Mouse (Mus musculus) kidney, postnatal 0 days (tissue): ENCODE results near the gene Tmem109. TPM values are rescaled to one million over a fixed set of nuclear protein-coding genes. Genes with fewer than 3 reads are reported as not detected.

Experiments
- ATAC-seq: fragments of 200-750 bp; cut with Nextera tagmentation; replicated peaks from 2 replicates; pipeline ENCODE4 v1.8.0; 2017; ENCODE audit warnings: low read depth, moderate number of reproducible peaks, moderate TSS enrichment, moderate library complexity; ENCODE audit not compliant: low FRiP score
- DNase-seq: peaks from one replicate; pipeline ENCODE4 v3.0.0-alpha.2; 2016; ENCODE audit warnings: low spot score
- H3K27ac ChIP-seq: fragments of 300-500 bp; sonication (generic); 2 replicates; pipeline ENCODE4 v1.5.1; 2014; ENCODE audit warnings: mild to moderate bottlenecking
- H3K27me3 ChIP-seq: fragments of 300-500 bp; sonication (generic); 2 replicates; pipeline ENCODE4 v1.6.1; 2014; ENCODE audit warnings: low read length, mixed read lengths; ENCODE audit not compliant: insufficient read depth
- H3K36me3 ChIP-seq: fragments of 300-500 bp; sonication (generic); 2 replicates; pipeline ENCODE4 v1.6.1; 2014; ENCODE audit warnings: low read length, mixed read lengths; ENCODE audit not compliant: insufficient read depth
- H3K4me1 ChIP-seq: fragments of 300-500 bp; sonication (generic); replicated peaks from 2 replicates; pipeline ENCODE4 v1.6.1; 2014; ENCODE audit warnings: antibody characterized with exemption, low read length, mixed read lengths; ENCODE audit not compliant: insufficient read depth
- H3K4me2 ChIP-seq: fragments of 300-500 bp; sonication (generic); 2 replicates; pipeline ENCODE4 v1.6.1; 2014; ENCODE audit warnings: mild to moderate bottlenecking, low read length, moderate library complexity, mixed read lengths
- H3K4me3 ChIP-seq: fragments of 300-500 bp; sonication (generic); replicated peaks from 2 replicates; pipeline ENCODE4 v1.5.1; 2014; ENCODE audit warnings: low read depth, low read length
- H3K9ac ChIP-seq: fragments of 300-500 bp; sonication (generic); 2 replicates; pipeline ENCODE4 v1.6.1; 2014; ENCODE audit warnings: low read depth, low read length
- H3K9me3 ChIP-seq: fragments of 300-500 bp; sonication (generic); replicated peaks from 2 replicates; pipeline ENCODE4 v1.6.1; 2016; ENCODE audit warnings: low read length, inconsistent platforms, mixed read lengths
- CTCF ChIP-seq: IDR thresholded peaks from 2 replicates; pipeline ENCODE4 v1.5.1; 2016; ENCODE audit warnings: antibody characterized with exemption, low read depth, mild to moderate bottlenecking, moderate library complexity
- WGBS: fragments of 180-500 bp; shearing (Covaris S2); extraction: QIAGEN DNeasy Blood & Tissue Kit; methylation state at CpG from one replicate; pipeline ENCODE4 v1.1.7; 2014; 5-methylcytosine and 5-hydroxymethylcytosine counted together
- polyA plus RNA-seq: library from polyadenylated mRNA; unstranded; fragments of >200 nt; fragmentation: Nextera tagmentation; extraction: Ambion mirVana; gene quantifications from 2 replicates; pipeline ENCODE4 v1.2.1, GENCODE M21; 2015

Tmem109 gene
- polyA plus RNA-seq, 1 experiment from 2014 or later, result 87.0 TPM

- DNase-seq (no peak), ATAC-seq (no peak)
- no peak for TF ChIP-seq CTCF
- no peak overlapping the region for H3K27ac ChIP-seq
- H3K4me1 ChIP-seq, result peaks cover 20% of the 10 kb centered on the region; the same call in 1 of the 2 replicates
- H3K4me2 ChIP-seq, result no peak overlapping the region
- H3K36me3 ChIP-seq, result peaks cover 12% of the 10 kb centered on the region
- H3K9ac ChIP-seq, result no peak overlapping the region
- no peak overlapping the region for H3K4me3 ChIP-seq
- WGBS, result 81% methylated on average over 7 of the region's 7 CpGs
- no peaks in the 10 kb centered on the region for H3K9me3 ChIP-seq
- H3K27me3 ChIP-seq, result no peaks in the 10 kb centered on the region
These were observed 3.5 kb downstream of the Tmem109 start for GRCm38 (mm10) chr19:10878201-10878837.

DNA sequence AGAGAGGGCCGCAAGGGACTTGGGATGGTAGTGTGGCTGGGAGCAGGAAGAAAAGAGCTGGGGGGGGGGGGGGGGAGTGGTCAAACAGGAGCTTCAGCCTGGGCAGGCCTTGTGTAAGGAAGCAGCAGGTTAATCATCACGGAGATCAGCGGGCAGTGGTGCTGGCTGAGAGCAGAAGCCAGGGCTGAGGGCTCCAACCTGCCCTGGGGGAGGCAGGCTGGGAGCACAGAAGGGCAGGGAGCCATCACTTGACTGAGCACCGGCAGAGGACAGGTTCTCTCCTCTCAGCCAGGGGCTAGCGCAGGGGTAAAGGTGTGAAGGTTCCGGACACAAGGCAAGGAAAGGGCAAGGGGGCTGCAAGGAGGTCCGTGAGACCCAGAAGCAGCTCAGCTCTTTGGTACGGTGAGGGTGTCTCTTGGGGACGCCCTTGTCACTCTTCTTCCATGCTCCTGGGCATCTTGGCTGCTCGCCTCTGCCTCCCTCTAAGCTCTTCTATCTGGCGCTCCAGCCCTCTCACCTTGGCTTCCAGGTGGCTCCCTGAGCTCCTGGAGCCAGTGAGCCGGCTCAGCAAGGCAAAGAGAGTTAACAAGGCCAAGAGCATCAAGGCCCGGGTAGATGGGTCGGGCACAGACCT, 10.4 kb downstream of the Tmem109 start:
- ATAC-seq, result peak; percentile 30; the same call in 1 of the 2 replicates
- no peak overlapping the region for H3K4me2 ChIP-seq
- no peak overlapping the region for H3K4me3 ChIP-seq
- H3K27me3 ChIP-seq, result no peaks in the 10 kb centered on the region
- no peak for TF ChIP-seq CTCF
- H3K9ac ChIP-seq, result no peak overlapping the region
- peak overlapping the region; percentile 54; the same call in 1 of the 2 replicates for H3K27ac ChIP-seq
- H3K9me3 ChIP-seq, result no peaks in the 10 kb centered on the region
- peaks cover 30% of the 10 kb centered on the region for H3K36me3 ChIP-seq
- no peak for DNase-seq
- H3K4me1 ChIP-seq, result peaks cover 14% of the 10 kb centered on the region
- 70% methylated on average over 14 of the region's 14 CpGs for WGBS

DNA sequence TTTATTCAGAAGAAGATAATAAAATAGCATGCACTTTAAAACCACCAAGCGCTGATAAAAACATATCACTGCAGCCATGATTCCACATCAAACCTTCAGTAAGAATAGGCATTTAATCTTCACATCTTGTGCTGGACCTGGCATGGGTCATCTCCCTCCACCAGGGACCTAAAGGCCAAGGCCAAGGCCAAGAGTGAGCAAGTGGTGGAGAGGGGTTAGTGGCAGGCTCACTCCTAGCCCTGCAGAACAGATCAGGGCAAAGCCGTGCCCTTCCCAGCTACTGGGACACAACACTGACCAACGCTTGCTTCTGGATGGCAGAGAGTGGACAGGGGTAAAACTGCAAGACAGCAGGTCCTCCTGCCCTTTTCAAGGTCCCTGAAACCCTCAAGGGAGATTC, 11.1 kb downstream of the Tmem109 start:
- Histone ChIP-seq H3K4me2 (no peak overlapping the region), H3K4me1 (peaks cover 14% of the 10 kb centered on the region), H3K27ac (no peak overlapping the region), H3K36me3 (peaks cover 34% of the 10 kb centered on the region), H3K27me3 (no peaks in the 10 kb centered on the region), H3K9ac (no peak overlapping the region), H3K4me3 (no peak overlapping the region), H3K9me3 (no peaks in the 10 kb centered on the region)
- ATAC-seq (no peak), DNase-seq (no peak)
- TF ChIP-seq CTCF, result no peak
- WGBS, result 78% methylated on average over 3 of the region's 3 CpGs

DNA sequence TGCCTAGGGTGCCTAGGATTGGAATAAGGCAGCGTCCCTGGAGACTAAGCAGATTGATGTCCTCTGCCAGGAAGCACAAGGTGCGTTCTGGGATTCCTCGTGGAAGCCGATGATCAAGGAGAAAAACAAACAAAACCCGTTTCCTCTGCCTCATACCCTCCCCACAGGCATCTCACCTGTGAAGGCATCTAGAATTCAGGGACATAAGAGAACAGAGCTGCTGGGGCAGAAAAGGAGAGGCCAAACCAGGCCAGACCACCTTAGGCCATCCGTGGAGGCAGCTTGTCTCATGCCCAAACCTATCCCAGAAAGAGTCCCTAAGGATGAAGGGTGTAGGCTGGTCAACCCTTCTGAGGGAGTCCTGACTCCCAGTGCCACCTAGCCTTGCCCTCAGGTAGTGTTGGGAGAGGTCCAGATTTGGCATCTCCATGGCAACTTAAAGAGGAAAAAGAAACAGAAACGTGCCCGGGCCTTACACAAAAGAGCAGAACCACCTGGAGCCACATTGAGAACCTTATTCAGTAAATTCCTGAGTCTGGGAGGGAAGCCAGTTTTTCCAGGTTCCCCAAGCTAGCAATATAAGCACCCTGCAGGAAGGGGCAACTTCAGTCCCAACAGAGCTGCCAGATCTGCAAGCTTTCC, 11.8 kb downstream of the Tmem109 start, which contains the start of gene Tmem132a:
Gene Tmem132a, minus strand, starts transcription at position 55 of the 642 bp plus-strand sequence.
- H3K27me3 ChIP-seq, result no peaks in the 10 kb centered on the region
- no peak; the same call in 1 of the 2 replicates for ATAC-seq
- H3K36me3 ChIP-seq, result peaks cover 41% of the 10 kb centered on the region
- peak within 1 kb of the TSS; percentile 74; the same call in 1 of the 2 replicates for H3K27ac ChIP-seq
- WGBS, result 4% methylated on average over 8 of the region's 8 CpGs
- no peak; the same call in 1 of the 2 replicates for TF ChIP-seq CTCF
- peak within 1 kb of the TSS; percentile 77 for H3K4me2 ChIP-seq
- peaks cover 14% of the 10 kb centered on the region for H3K4me1 ChIP-seq
- no peaks in the 10 kb centered on the region for H3K9me3 ChIP-seq
- H3K4me3 ChIP-seq, result peak within 1 kb of the TSS; percentile 68
- DNase-seq, result peak; percentile 5
- H3K9ac ChIP-seq, result peak within 1 kb of the TSS; percentile 74

DNA sequence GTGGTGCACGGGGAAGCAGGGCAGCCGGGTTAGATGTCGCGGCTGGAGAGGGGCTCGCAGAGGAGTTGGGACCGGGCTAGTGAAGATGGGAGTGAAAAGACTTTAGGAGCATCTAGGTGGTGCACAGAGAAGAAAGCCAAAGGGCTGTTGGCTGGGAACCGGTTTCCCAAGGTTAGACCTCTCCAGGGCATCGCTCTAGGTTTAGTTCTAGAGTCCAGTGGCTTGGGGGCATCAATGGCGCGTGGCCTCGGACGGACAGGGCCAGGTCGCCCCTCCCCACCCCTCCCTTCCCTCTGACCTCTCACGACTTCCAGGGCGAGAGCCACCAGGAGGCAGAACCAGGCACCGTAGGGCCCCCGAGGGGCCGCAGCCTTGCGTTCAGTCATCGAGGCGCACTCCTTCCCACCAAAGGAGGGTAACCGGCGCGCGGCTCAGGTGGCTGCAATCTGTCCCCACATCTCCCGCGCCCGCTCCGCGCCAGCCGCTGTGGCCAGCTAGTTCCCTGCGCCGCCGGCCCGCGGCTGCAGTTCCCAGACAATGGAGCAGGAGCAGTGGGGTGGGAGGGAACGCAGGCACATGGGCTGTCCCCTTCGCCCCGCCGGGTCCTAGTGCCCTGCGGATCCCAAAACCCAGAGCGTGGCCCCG, 12.4 kb downstream of the Tmem109 start:
- peak overlapping the region; percentile 74 for H3K9ac ChIP-seq
- no peaks in the 10 kb centered on the region for H3K9me3 ChIP-seq
- peak overlapping the region; percentile 77 for H3K4me2 ChIP-seq
- peaks cover 43% of the 10 kb centered on the region for H3K36me3 ChIP-seq
- peak overlapping the region; percentile 68 for H3K4me3 ChIP-seq
- H3K4me1 ChIP-seq, result peaks cover 14% of the 10 kb centered on the region
- H3K27ac ChIP-seq, result peak overlapping the region; percentile 74; the same call in 1 of the 2 replicates
- under 1% methylated on average over 39 of the region's 43 CpGs for WGBS
- TF ChIP-seq CTCF, result peak; percentile 36
- DNase-seq (peak; percentile 91), ATAC-seq (peak; percentile 84)
- no peaks in the 10 kb centered on the region for H3K27me3 ChIP-seq

DNA sequence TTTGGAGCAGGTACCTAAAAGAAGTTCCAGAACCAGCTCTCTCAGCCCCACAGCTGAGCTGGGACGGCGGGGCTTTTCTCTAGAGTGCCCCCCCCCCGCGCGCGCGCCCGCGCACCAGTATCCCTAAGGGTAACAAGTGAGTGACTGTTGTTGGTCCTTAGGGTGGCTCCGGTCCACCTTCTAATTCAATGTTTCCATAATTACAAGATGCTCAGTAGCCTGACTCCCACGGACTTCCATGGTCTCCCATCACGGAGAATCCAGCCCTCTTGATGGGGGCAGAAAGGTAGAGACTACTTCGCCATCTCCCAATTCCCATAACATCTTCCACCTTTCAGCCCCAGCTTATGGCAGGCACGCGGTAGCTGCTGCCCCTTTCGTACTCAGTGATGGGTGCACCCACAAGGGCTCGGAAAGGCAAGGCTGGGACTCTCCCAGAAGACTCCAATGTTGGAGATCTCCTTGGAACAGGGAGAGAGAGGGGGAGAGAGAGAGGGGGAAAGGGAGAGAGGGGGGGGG, 13.1 kb downstream of the Tmem109 start:
- Histone ChIP-seq H3K36me3 (peaks cover 36% of the 10 kb centered on the region), H3K4me3 (peak overlapping the region; percentile 68), H3K27me3 (no peaks in the 10 kb centered on the region), H3K27ac (no peak overlapping the region), H3K9me3 (no peaks in the 10 kb centered on the region), H3K4me2 (peak overlapping the region; percentile 77), H3K9ac (peak overlapping the region; percentile 74), H3K4me1 (peaks cover 14% of the 10 kb centered on the region)
- under 1% methylated on average over 17 of the region's 17 CpGs for WGBS
- TF ChIP-seq CTCF, result no peak
- no peak for ATAC-seq
- DNase-seq, result peak; percentile 14
